Mouse (Mus musculus) granulocyte monocyte progenitor cell, adult 5-6 weeks (primary cell): ENCODE data around the gene Kif26b. TPM values are rescaled to one million over a fixed set of nuclear protein-coding genes. Genes with fewer than 3 reads are reported as not detected.
A peak's percentile ranks its signal among the peaks of the same experiment; 100 is the strongest.

Source experiments
- ATAC-seq: replicated peaks from 2 replicates; pipeline ENCODE4 v1.8.0; 2016; ENCODE audit warnings: mild to moderate bottlenecking, moderate TSS enrichment, inconsistent platforms; ENCODE audit not compliant: poor library complexity, severe bottlenecking
- total RNA-seq, 2 experiments: library from RNA; stranded (forward) in 1 of 2; stranded (reverse) in 1 of 2; fragments of 200-712, 200-1000 nt in 1 of 2; fragments of >200 nt in 1 of 2; fragmentation: Nextera tagmentation in 1 of 2; gene quantifications; 2 replicates each; pipeline ENCODE4 v1.2.3; 2014 to 2017

Gene Kif26b
- total RNA-seq, 2 experiments from 2014 or later: 0.21 TPM

DNA sequence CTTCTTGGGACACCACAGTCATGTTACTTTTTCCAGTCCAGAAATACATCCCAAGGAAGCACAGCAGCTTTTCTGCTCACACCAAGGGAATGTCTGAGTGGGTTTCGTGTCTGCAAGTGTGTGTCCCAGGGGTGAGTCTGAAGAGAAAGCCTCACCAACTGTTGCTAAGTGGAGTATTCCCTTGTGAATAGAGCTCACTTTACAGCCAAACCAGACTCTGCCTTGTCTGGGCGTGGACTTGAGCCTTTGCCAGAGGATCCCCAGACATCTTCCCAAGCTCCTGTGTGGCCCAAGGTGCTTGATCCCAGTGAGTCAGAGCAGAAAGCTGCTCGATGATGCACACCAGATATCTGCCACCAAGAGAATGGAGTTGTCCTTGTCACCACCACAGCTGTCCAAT, 48.0 kb downstream of the Kif26b start:
- no peak for ATAC-seq

DNA sequence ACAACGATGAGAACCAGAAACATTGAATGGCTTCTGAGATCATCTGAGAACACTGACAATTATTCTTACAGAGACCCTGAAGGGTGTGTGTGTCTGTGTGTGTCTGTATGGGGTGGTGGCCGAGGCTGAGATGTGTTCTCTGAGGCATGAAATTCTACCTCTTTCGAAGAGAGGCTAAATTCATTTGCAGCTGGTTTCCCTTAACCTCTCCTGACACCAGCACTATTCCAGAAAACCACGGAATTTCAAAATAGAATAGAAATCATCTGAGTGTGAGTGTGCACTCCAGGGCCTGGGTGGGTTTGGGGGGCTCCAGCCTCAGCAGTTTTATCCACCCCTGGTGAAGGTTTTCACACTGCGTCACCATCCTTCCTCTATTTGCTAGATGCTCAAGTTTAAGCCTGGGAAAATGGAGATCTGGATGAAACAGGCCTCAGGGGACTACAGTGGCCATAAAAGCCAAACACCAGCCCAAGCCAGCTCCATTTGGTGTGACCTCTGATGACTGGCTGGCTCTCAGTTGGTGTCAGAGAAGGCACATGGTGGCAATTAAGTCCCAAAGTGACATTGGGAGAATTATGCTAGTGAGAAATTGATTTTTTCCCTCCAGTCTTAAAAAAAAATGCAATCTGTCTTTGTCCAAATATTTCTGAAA, 56.6 kb downstream of the Kif26b start:
- no peak for ATAC-seq

- peak; percentile 42 for ATAC-seq
Observed at GRCm38 (mm10) chr1:178590229-178591171, 61.6 kb downstream of the Kif26b start.

GRCm38 (mm10) chr1:178597113-178597512, 68.2 kb downstream of the Kif26b start:
- ATAC-seq: no peak

DNA sequence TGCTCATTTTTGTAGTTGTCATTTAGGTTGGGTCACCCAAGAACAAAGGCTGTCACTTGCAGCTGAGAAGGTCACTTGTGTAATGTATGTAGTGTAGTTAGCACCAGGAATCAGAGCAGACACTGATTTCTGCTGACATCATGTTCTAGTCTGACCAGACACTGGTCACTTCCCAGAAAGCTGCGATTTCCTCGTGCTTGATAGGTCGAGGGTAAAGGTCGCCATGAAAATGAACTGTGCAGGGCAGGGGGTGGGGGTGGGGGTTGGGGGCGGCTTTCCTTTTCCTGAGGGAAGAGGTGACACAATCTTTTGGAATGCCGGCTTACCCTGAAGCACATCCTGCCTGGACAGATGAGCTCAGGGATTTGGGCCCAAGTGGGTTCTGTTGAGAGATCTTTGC, 68.8 kb downstream of the Kif26b start:
- ATAC-seq: no peak

DNA sequence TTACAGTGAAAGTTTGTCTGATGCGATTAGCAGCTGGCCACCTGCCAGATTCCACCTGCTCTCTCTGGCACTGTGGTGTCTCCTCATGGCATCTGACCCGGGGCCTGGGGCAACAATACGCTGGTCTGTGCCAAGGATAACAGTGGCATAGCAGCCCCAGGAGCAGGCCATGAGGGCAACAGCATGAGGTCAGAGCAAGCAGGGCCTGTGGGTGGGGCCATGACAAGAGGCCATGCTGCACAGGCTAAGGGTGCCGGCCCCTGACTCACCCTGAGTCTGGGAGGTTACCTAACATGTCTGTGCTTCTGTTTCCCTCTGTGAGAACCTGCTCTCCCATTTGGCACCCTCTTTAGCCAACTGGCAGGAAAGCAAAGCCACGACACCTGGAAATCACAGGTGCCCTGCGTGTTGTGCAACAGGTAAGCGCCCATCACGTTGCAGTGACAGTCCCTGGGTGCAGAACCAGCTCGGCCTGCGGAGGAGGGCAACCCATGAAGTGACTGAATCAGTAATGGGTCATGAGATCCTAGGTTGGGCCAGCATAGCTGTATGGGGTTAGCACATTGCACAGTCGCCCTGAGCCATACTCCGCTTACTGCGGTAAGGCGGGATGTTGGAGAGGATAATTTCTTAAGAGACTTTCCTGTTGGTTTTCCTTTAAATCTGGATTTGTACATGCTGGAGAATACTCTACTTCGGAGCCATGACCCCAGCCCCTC, 72.1 kb downstream of the Kif26b start:
- ATAC-seq: no peak

GRCm38 (mm10) chr1:178609151-178609775, 80.3 kb downstream of the Kif26b start:
- ATAC-seq: no peak

- ATAC-seq: no peak
Observed at GRCm38 (mm10) chr1:178611512-178611911, 82.6 kb downstream of the Kif26b start.

GRCm38 (mm10) chr1:178621301-178621700, 92.4 kb downstream of the Kif26b start:
- no peak for ATAC-seq

DNA sequence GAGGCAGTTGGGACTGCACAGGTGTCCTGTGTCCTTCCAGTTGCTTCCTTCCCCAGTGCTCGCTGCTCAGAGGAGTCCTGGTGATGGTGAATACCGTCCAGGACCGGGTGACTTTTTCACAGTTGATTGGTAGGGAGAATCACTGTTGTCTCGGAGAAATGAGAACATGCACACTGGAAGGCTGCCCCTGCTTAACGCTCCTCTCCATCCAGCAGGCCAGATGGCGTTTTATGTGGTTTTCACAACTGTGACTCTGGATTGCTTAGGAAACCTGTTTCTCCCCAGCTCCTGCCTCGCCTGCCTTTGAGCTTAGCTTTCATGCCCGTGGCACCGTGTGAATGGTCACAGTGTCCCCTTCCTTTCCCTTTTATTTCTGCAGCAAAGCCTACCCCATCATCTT, 95.0 kb downstream of the Kif26b start:
- no peak for ATAC-seq

DNA sequence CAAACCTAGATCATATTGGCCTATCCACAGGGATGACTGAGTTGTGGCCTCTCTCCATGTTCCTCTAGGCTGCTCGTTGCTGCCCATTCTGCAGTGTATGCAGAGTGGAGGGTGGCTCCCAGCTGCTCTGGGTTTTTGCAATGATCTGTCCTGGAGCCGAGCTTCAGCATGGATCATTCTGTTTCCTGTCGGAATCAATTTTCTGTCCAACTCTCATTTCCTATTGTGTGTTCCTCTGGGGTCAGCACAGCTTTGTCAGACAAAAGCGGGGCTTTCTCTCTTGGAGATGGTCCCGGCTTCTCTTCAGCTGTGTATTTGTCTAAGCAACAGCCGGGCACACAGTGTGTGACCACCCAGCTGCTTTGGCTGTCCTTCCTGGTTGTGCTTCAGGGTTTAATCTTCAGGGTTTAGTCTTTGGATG, 98.0 kb downstream of the Kif26b start:
- no peak for ATAC-seq

DNA sequence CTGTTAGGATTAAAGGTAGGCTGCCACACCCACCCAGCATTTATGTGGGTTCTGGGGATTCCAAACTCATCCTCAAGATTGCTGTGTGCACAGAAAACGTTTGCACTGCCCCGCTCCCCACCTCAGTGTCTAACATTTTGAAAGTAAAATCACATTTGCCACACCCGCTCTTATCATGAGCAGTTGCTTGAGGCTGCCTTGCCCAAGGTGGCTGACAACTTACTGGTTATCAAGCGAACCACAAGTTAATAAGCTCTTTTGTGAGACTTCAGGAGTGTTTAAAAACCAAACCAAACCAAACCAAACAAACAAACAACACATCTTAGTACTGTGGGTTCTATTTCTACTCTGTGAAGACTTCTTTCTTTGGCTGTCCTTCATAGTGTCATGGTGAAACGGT, 101.1 kb downstream of the Kif26b start:
- ATAC-seq: no peak

- no peak for ATAC-seq
Observed at GRCm38 (mm10) chr1:178631863-178632262, 102.9 kb downstream of the Kif26b start.

- no peak for ATAC-seq
Observed at GRCm38 (mm10) chr1:178634359-178635085, 105.6 kb downstream of the Kif26b start.

- no peak for ATAC-seq
Observed at GRCm38 (mm10) chr1:178635470-178635869, 106.5 kb downstream of the Kif26b start.

DNA sequence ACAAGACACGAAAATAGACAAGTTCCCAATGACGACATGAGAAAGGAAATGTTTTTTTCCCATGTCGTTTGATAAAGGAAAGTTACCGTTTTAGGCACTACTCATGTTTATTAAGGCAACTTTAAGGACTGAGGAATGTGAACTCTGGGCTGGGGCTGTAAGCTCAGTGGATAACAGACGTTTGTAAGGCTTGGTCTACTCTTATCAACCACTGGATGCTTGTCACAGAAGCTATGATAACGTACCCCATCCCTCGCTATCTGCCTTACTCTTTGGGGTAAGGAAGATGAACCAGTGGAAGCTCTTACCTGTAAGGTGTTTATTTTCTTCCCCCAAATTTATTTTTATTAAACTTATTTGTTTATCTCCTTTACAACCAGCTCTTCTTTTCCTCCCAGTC, 108.4 kb downstream of the Kif26b start:
- no peak for ATAC-seq

DNA sequence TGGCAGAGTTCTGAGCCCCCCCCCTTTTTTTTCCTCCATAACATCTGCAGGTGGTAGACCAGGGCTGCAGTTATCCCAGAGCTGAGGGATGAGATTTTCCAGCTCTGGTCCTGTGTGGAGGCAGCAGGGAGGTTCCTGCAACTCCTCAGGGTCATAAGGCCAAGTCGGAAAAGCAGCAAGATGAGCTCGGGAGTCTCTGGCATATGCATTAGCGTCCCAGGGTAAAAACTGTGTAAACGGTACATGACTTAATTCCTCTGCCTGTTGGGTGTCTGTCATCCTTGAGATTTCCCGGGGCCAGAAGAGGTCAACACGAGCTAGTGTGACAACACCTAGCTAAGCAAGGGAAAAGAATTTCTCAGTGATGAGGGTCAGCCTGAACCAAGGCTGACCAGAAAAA, 111.0 kb downstream of the Kif26b start:
- no peak for ATAC-seq

DNA sequence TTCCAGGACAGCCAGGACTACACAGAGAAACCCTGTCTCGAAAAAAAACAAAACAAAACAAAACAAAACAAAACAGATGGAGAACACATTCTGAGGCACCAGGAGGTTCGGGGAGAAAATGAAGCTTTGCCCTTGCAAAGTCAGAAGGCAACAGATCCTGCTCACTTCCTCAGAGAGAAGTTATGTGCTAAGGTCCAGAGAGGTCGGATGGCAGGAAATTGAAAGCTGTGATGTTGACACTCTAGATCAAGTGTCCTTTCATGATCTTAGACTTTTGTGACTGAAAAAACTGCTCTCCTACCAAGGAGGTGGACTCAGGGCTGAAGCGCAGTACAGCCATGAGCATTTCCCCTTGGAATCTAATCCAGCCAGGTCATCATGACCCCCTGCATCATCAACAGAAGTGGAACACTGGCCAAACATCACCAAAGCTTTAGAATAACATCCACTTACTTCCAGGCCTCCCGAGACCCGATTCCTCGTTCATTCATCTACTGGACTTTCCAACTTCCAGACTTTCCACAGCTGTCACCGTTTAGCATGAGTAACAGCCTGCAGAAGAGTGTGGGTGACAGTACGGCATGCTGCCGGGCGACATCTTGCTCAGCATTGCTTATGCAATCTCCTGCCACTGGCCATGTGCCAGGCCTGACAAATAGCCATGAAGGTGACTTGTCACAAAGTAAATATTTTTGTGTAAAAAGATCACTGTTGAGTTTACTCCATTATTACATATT, 112.0 kb downstream of the Kif26b start:
- ATAC-seq: peak; percentile 69; the same call in 1 of the 2 replicates

DNA sequence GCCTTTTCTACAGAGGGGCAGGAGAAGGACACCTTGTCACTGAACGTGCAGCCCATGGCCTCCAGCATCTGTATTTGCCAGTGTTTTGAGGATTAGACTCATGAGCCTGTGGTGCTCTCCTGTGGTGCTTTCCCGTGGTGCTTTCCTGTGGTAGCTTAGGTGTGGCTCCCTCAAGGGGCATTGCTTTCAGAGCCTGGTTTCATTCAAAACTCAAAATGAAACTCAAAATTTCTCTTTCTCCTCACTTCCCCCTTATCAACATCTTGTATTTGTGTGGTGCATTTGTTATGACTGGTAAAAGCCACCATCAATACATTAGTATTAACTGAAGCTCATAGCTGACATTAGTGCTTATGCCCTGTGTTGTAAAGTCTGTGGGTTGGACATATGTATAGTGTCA, 112.9 kb downstream of the Kif26b start:
- ATAC-seq: 0 out of 2 replicates have a peak, but pooled peaks have one; percentile 7
